Mouse (Mus musculus) retina, postnatal 1 day (tissue): ENCODE results near the gene Rab9b.

Experiments used
- DNase-seq: peaks from one replicate; pipeline ENCODE4 v3.0.0-alpha.2; 2012

Gene Rab9b

GRCm38 (mm10) chrX:136868061-136869040 is at the start of gene Rab9b:
Rab9b (minus strand) TSS chrX:136868755.
- peak; percentile 72 for DNase-seq

- no peak for DNase-seq
Observed at GRCm38 (mm10) chrX:136904369-136904768, 35.8 kb upstream of the Rab9b start.

GRCm38 (mm10) chrX:136895757-136896156 is 27.2 kb upstream of the Rab9b start:
- DNase-seq: peak; percentile 43

GRCm38 (mm10) chrX:136850300-136850699 is 18.3 kb downstream of the Rab9b start:
- peak; percentile 26 for DNase-seq

- peak; percentile 7 for DNase-seq
Observed at GRCm38 (mm10) chrX:136828610-136829009, 39.9 kb downstream of the Rab9b start.

- no peak for DNase-seq
Observed at GRCm38 (mm10) chrX:136825016-136825415, 43.5 kb downstream of the Rab9b start.

- no peak for DNase-seq
Observed at GRCm38 (mm10) chrX:136822371-136822770, 46.2 kb downstream of the Rab9b start, which contains the start of gene Plp1. Plp1 (plus strand) TSS chrX:136822671.

GRCm38 (mm10) chrX:136820250-136820649 is 48.3 kb downstream of the Rab9b start:
- DNase-seq: peak; percentile 77

GRCm38 (mm10) chrX:136819752-136820151 is 48.8 kb downstream of the Rab9b start:
- DNase-seq: no peak
